Mouse (Mus musculus) bone marrow, adult 2 months (tissue): ENCODE results near the gene Lrch1.

Source experiments
- CTCF ChIP-seq: fragments of 200-500 bp; IDR thresholded peaks from 2 replicates; pipeline ENCODE4 v1.5.1; 2011; ENCODE audit warnings: low read length, control low read depth; ENCODE audit not compliant: control insufficient read depth, insufficient read depth
- POLR2A ChIP-seq: fragments of 200-500 bp; IDR thresholded peaks from 2 replicates; pipeline ENCODE4 v1.6.1; 2011; ENCODE audit warnings: low read depth, mild to moderate bottlenecking, control low read depth, low read length, borderline replicate concordance; ENCODE audit not compliant: control insufficient read depth

GRCm38 (mm10) chr14:74877287-74877686 lies 70.4 kb downstream of the Lrch1 start:
- no peak for TF ChIP-seq POLR2A
- TF ChIP-seq CTCF, result no peak
